Comparison of ENCODE assay signal across 8 mouse cellular contexts in the genomic region with DNA sequence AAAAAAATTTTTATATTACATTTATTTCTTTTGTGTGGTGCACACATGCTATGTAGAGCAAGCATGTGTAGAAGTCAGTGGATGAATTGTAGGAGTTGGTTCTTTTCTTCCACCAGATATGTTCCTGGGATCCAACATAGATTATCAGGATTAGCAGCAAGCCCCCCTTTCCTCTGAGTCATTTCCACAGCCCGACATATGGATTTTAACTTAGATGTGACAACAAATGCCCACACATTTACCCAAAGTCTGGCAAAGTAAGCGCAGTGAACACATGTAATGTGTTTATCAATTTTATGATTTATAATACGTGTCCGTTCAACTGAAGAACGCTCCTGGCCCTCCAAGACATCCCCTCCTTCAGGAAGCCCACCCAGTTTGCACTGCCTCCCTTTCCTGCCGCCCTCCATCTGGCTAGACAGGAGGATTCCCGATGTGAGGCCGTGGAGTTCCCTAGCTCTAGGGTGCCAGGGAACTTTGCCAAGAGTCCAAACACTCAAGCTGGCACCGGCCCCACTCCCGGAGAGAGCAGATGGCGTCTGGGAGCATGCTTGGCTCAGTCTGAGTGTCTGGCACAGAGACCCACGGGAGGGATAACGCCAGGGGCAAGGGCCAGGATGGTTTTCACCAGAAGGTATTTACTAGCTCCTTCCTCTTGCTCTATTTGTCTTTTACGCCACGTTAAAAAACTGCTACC. TPM values are rescaled to one million over a fixed set of nuclear protein-coding genes. Genes with fewer than 3 reads are reported as not detected.
A peak's percentile ranks its signal among the peaks of the same experiment; 100 is the strongest.
DNase-seq lines count a peak whose midpoint lies in the region; ATAC-seq and TF ChIP-seq lines count a peak whose summit lies in the region.
"Had no signal": no experiment of that assay in that cellular context is flagged by ENCODE, and none has a peak within 500 bp of the region (broad histone marks: within the 10 kb centered on the region; RNA-seq: fewer than 3 reads in every experiment).

No protein-coding gene starts in this region.

- no peak for TF ChIP-seq POLR2A in cerebellum, adult 2 months (IDR thresholded peaks at IDR 0.05; ENCODE audit: borderline replicate concordance, insufficient read depth, low read length)

- no peak for TF ChIP-seq CTCF in cerebellum, adult 2 months (IDR thresholded peaks at IDR 0.05; ENCODE audit: borderline replicate concordance, insufficient read depth, low read depth, low read length)
- no peak for TF ChIP-seq CTCF in layer of hippocampus, adult 2 months (conservative IDR thresholded peaks at IDR 0.05)

- H3K27ac ChIP-seq in cerebellum, adult 2 months (ENCODE audit: insufficient read depth, low read length): no peak overlapping the region
- no peak overlapping the region for H3K27ac ChIP-seq in layer of hippocampus, adult 2 months
- H3K27ac ChIP-seq: liver, embryonic 14.5 days had no signal

- peaks cover 16% of the 10 kb centered on the region; the same call in 1 of the 2 replicates for H3K4me1 ChIP-seq in cerebellum, adult 2 months (ENCODE audit: control insufficient read depth, insufficient read depth, low read length)

- peak; percentile 89 for DNase-seq in adrenal gland, postnatal 10 days
- peak; percentile 99 to 100 for DNase-seq in cerebellum, adult 2 months
- peak; percentile 59 for DNase-seq in gastrocnemius, postnatal 25 days
- peak; percentile 90 to 91 for DNase-seq in layer of hippocampus, adult 2 months (ENCODE audit: low spot score in 2 of 2)
- peak; percentile 94 for DNase-seq in lung, postnatal 36 days
- DNase-seq in telencephalon, adult 2 months (ENCODE audit: low read depth, low spot score): peak; percentile 81

- no peaks in the 10 kb centered on the region; the same call in 1 of the 2 replicates for H3K27me3 ChIP-seq in cerebellum, adult 2 months (ENCODE audit: control insufficient read depth, insufficient read depth, low read length)

- ATAC-seq in megakaryocyte progenitor cell, adult 5-6 weeks (replicated peaks; ENCODE audit: poor library complexity): no peak

- WGBS in cerebellum, adult 2 months: 1% methylated on average over 15 of the region's 15 CpGs

- peak overlapping the region; percentile 4 for H3K4me3 ChIP-seq in cerebellum, adult 2 months (replicated peaks; ENCODE audit: insufficient read depth, low read depth, low read length)
- H3K4me3 ChIP-seq in layer of hippocampus, adult 2 months: no peak overlapping the region; the same call in 1 of the 2 replicates

RNA-seq across cellular contexts. Expression of gene Tmem91, which starts 1.3 kb away (rescaled TPM):
- 1 to 10 TPM in 1 of 2 experiments, under 1 TPM in 1; 0.90 to 1.9 TPM for total RNA-seq in adrenal gland, postnatal 10 days (2021)
- 27.2 and 27.4 TPM in 2 replicates for polyA plus RNA-seq in cerebellum, adult 2 months (2012; rRNA removed)
- total RNA-seq in gastrocnemius, postnatal 25 days (2021): not detected
- 10 to 100 TPM in 1 of 2 experiments, 1 to 10 TPM in 1; 8.6 to 11.6 TPM for total RNA-seq in layer of hippocampus, adult 2 months (2021)
- total RNA-seq in megakaryocyte progenitor cell, adult 5-6 weeks (2015): 0.69 and 1.0 TPM in 2 replicates
- total RNA-seq in megakaryocyte progenitor cell, adult 5-6 weeks (2017): not detected in 2 replicates

RNA-seq across cellular contexts. Expression of gene B9d2, which starts 4.3 kb away (rescaled TPM):
- 10 to 100 TPM; 15.7 to 19.0 TPM for total RNA-seq in adrenal gland, postnatal 10 days (2021)
- 36.9 and 37.3 TPM in 2 replicates for polyA plus RNA-seq in cerebellum, adult 2 months (2012; rRNA removed)
- total RNA-seq in gastrocnemius, postnatal 25 days (2021): 1 to 10 TPM; 8.4 to 8.8 TPM
- total RNA-seq in layer of hippocampus, adult 2 months (2021): 10 to 100 TPM; 20.2 to 20.6 TPM
- total RNA-seq in megakaryocyte progenitor cell, adult 5-6 weeks (2015): 34.4 and 38.7 TPM in 2 replicates
- 38.2 and 39.8 TPM in 2 replicates for total RNA-seq in megakaryocyte progenitor cell, adult 5-6 weeks (2017)

RNA-seq across cellular contexts. Expression of gene Tgfb1, which starts 10.6 kb away (rescaled TPM):
- 10 to 100 TPM; 48.7 to 49.6 TPM for total RNA-seq in adrenal gland, postnatal 10 days (2021)
- polyA plus RNA-seq in cerebellum, adult 2 months (2012; rRNA removed): 4.9 and 5.0 TPM in 2 replicates
- 1 to 10 TPM; 6.3 to 7.2 TPM for total RNA-seq in gastrocnemius, postnatal 25 days (2021)
- total RNA-seq in layer of hippocampus, adult 2 months (2021): 1 to 10 TPM; 6.9 TPM
- total RNA-seq in megakaryocyte progenitor cell, adult 5-6 weeks (2015): 237 and 286 TPM in 2 replicates
- total RNA-seq in megakaryocyte progenitor cell, adult 5-6 weeks (2017): 35.7 and 35.8 TPM in 2 replicates

RNA-seq across cellular contexts. Expression of gene Exosc5, which starts 17.3 kb away (rescaled TPM):
- 10 to 100 TPM; 45.3 to 50.6 TPM for total RNA-seq in adrenal gland, postnatal 10 days (2021)
- 42.3 and 42.8 TPM in 2 replicates for polyA plus RNA-seq in cerebellum, adult 2 months (2012; rRNA removed)
- total RNA-seq in gastrocnemius, postnatal 25 days (2021): 10 to 100 TPM; 19.5 to 20.8 TPM
- total RNA-seq in layer of hippocampus, adult 2 months (2021): 10 to 100 TPM; 26.9 to 28.1 TPM
- 80.7 and 84.9 TPM in 2 replicates for total RNA-seq in megakaryocyte progenitor cell, adult 5-6 weeks (2015)
- total RNA-seq in megakaryocyte progenitor cell, adult 5-6 weeks (2017): 55.6 and 71.8 TPM in 2 replicates

RNA-seq across cellular contexts. Expression of gene Bckdha, which starts 17.5 kb away (rescaled TPM):
- total RNA-seq in adrenal gland, postnatal 10 days (2021): 100 to 1,000 TPM; 251 to 252 TPM
- 87.3 and 94.0 TPM in 2 replicates for polyA plus RNA-seq in cerebellum, adult 2 months (2012; rRNA removed)
- 10 to 100 TPM; 73.7 to 80.6 TPM for total RNA-seq in gastrocnemius, postnatal 25 days (2021)
- total RNA-seq in layer of hippocampus, adult 2 months (2021): 10 to 100 TPM; 37.1 to 41.4 TPM
- 37.6 and 46.7 TPM in 2 replicates for total RNA-seq in megakaryocyte progenitor cell, adult 5-6 weeks (2015)
- total RNA-seq in megakaryocyte progenitor cell, adult 5-6 weeks (2017): 48.6 and 52.0 TPM in 2 replicates

Comparison
In these comparisons a context has a peak if more than half of its experiments do, and no peak if none do; other contexts are left out.
1. RNA of gene Tgfb1, which starts 10.6 kb away (total RNA-seq): 35.7 to 286 TPM in megakaryocyte progenitor cell, adult 5-6 weeks and 48.7 to 49.6 TPM in adrenal gland, postnatal 10 days; 6.3 to 7.2 TPM in gastrocnemius, postnatal 25 days and 6.9 TPM in layer of hippocampus, adult 2 months; every median in the first group is over 4 times any median in the second.
2. Peak in every context shown above with its lines, with median percentiles within 50 percentile points of each other: DNase-seq.